Mouse (Mus musculus) right cerebral cortex, postnatal 10 days (tissue): ENCODE results near the gene Atcay.

ENCODE experiments used
- DNase-seq, 2 experiments: peaks; one replicate each; pipeline ENCODE4 v3.0.0; 2021; ENCODE audit warnings: low spot score in 2 of 2

Atcay gene

DNA sequence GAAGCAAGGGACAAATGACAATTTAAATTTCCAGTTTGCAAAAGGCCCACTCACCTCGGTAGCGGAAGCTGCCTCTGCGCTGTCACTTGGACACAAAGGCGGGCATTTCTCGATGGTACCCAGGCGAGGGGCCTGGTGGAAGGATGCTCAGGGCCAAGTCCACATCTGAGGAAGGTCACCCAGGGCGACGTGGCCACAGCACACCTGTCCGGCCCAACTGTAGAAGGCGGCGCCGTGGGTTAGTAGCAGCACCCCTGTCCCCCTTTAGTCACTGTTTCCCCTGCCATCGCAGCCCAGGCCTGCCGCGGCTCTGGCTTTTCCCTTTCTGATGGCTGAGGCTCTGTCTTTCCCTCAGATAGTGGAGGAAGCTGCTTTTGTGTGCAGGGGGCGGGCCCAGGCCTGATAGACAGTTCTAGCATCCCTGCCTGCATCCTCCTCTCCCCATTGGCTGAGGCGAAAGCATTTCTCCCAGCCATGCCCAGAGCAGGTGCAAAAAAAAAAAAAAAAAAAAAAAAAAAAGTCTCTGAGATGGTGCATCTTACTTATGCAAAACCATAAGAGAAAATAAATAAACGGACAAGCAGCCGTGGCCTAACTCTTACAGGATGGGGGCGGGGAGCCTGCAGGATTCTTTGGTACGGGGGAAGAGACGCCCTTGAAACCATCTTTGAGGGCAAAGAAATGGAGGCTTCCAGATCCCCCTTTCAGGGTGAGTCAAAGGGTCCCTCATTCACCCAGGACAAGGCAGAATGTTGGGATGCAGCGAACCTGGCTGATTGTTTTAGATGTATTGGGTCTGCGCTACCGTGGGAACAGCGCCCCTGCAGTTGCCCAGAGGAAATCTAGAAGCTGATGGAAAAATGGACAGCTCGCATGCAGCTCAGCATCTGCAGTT, at the start of gene Atcay:
TSS of gene Atcay (minus strand) at position 396 of the 895 bp plus-strand sequence.
- peak; percentile 93 to 96 for DNase-seq

GRCm38 (mm10) chr10:81279496-81279895, 48.9 kb upstream of the Atcay start:
- DNase-seq, result no peak

DNA sequence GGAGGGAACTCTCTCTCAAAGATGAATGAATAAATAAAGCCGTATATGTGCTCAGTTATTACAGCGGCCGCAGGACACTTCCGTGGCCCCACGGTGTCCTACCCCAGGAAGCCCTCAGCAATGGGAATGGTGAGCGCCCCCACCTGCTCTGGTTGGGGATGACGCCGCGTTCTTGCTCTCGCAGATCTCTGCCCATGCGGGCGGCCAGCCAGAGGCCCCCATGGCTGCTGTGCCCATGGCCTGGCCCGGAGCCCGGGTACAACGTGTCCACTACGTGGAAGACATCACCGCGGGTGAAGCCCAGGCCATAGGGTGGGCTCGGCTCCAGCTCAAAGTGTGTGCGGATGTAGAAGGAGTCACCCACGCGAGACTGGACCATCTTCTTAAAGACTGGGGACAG, 47.0 kb upstream of the Atcay start:
- DNase-seq, result no peak

DNA sequence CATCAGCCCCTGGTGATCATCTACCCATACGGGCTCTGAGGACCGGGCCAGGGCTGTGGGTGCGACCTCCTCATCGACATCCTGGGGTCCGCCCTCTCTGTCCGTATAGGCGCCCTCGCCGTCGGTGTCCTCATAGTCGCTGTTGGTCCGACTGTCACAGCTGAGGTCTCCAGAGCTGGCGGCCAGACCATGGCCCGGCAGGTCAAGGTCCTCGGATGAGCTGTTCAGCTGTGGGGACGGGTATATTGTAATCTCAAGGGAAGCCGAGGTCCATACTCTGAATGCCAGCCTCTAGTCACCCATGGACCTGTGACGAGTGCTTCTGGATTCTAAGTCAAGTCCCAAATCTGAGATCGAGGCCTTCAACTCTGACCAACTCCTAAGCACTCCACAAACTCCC, 43.2 kb upstream of the Atcay start:
- DNase-seq, result no peak

DNA sequence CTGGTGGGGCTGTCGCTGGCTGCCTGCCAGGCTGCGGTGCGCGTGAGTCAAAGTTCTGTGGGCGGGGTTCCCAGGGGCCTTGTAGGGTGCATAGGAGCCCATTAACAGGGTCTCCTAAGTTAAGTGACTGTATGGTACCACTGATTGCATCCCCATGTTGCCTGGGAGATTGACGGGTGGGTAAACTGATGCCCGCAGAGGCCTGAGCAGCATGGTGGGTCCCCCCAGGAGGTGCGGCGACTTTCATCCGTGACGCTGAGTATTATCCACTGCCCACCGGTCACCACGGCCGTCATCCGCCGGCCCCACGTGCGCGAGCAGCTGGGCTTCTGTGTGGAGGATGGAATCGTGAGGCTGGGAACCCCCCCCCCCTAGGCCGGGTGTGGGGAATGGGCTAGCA, 41.7 kb upstream of the Atcay start:
- no peak for DNase-seq

DNA sequence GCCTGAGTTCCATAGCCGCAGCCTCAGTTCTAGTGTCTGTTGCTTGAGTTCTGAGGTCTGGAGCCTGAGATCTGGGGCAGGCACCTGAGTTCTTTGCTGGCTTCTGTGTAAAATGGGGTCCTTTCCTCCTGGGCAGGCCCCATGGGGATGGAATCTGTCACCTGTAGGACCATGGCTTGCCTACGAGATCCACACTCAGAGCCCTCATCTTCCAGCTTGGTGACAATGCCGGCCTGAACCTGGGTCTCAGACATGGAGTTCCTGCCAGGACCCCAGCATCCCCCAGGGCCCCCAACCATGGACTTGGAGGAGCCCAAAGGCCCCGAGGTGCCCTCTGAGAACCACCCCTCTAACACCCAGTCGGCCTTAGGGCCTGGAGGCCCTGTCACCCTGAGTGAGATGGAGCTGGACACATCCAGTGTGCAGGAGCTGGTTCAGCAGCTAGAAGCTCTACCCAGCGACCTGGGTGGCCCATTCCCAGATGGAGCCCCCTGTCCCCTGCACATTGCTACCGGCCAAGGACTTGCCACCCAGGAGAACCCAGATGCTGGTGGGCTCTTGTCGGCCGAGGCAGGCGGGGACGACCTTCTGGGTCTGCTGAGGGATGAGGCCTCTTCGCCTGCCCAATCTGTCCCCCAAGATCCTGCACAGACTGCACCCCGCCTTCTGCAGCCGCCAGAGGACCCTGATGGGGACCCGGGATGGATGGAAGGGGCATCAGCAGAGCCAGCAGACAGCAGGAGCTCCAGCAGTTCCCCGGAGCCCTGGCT, 38.2 kb upstream of the Atcay start:
- DNase-seq, result no peak

DNA sequence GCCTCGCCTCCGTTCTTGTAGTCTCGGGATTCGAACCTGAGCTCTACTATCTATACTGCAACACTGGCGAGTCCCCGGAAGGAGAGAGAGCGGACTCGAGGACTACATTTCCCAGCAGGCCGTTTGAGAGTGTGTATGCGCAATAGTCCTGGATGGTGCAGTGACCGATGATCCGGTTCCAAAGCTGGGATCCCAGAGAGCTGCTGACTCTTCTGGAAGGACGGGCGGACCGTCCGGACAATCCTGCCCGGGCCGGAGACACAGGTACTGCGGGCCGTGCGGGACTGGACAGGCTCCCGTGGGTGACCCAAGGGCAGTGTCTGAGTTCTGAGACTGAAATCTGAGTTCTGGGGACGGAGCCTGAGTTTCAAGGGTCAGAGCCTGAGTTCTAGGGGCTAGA, 37.4 kb upstream of the Atcay start:
- peak; percentile 88 to 93 for DNase-seq

DNA sequence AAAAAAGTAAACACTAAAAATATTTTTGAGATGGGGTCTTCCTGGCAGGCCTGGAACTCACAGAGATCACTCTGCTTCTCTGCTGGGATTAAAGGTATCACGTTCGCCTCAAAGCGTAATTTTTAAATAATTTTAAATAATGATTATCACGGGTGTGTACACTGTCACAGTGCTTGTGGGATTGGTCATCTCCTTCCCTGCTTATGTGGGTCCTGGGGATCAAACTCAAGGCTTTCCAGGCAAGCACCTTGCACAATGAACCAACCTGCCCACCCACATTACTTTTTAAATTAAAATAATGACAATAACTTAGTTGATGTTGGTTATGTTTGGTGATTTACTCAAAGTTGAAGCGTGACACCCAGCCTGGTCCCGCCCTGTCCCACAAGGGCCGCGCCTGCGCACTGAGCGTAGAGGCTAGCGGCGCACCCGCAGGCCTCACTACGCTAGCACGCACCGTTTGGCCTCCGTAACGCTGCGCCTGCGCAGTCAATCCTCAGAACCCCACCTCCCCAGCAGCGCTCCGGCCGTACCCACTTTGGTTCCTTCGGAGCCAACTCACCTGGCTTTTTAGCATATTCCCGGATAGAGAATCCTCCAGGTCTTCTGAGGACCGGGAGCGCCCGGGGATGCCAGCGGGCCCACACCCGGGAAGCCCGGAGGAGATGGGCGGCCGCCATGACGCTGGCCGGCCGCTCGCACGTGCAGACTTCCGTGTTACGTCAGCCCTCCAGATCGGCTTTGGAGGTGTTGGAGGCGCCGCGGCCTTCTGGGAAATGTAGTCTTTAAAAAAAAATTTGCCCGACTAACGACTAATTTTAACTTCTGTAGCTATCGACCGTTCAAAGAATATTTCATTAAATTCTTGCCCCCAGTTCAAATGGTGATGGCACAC, 35.8 kb upstream of the Atcay start, which contains the start of the genes Mrpl54 and Apba3:
TSS of gene Mrpl54 (minus strand) at position 724 of the 895 bp plus-strand sequence.
TSS of gene Apba3 (plus strand) at position 750 of the 895 bp plus-strand sequence.
- peak; percentile 96 to 97 for DNase-seq

GRCm38 (mm10) chr10:81265540-81265939, 34.9 kb upstream of the Atcay start:
- peak in 1 of 2 experiments; percentile 56 for DNase-seq

DNA sequence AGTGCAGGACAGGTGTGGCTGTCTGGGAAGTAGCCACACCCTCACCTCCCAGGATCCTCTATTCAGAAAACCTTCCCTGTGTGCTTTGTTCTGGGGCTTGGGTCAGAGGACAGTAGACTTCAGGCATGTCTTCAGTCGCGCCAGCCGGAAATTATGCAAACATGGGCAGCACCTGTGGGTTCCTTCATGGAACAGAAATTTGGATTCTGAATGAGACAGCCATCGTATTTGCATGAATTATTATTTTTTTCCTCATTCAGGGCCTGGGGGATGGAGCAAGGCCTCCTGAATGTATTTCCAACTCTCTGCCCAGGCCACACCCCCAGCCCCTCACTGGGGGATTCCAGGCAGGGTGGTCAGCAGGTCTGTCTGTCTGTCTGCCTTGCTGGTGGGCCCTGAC, 30.4 kb upstream of the Atcay start:
- no peak for DNase-seq

DNA sequence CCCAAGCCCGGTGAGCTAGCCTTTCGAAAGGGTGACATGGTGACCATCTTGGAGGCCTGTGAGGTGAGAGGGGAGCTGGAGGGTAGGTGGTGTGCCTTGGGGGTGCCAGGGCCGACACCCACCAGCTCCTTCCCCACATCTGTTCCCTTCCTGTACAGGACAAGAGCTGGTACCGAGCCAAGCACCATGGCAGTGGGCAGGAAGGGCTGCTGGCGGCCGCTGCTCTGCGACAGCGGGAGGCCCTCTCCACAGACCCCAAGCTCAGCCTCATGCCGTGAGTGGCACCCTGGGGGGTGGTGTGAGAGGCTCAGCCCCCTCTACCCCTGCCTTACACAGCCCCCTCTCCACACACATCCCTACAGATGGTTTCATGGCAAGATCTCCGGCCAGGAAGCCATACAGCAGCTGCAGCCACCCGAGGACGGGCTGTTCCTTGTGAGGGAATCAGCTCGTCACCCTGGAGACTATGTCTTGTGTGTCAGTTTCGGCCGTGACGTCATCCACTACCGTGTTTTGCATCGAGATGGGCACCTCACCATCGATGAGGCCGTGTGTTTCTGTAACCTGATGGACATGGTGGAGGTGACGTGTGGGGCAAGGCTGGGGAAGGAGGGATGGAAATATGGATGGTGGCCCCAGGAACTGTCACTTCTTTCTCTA, 28.7 kb upstream of the Atcay start:
- DNase-seq, result peak in 1 of 2 experiments; percentile 70

DNA sequence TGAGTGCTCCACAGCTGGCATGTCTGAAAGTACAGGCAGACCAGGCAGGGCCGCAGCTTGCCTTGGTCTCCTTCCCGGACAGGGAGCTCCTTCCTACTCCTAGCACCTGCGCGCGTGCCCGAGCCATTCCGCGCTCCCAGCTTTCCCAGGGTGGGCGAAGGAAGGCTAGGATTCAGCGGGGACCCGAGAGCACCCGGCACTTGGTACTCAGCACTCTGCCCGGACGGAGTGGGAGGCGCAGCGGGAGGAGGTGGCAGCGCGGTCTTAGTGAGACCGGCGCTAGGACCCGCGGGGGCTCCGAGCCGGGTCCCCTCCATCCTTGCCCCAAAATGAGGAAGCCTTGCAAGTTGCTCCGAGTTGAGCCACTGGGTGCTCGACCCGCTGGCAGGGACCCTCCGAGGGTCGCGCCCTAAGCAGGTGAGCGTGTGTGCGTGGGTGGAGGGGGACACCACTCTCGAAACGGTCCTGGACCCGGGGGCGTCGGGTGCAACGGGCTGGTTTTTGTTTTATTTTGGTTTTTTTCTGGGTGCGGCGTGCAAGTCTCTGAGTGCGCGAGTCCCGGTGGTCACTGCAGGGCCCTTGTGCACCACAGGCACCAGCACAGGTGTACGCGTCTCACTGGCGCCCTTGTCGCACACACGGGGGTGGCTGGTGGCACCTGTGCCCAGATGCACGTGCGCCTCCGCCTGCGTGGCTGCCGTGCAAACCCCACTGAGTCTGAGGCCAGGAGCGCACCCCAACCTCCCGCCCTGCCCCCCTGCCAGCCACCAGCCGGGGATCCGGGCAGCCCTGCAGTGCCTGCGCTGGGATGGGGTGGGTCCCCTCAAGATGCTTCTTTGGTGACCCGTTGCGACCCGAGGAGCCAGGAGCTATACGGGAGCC, 26.8 kb upstream of the Atcay start:
- DNase-seq, result peak; percentile 75

GRCm38 (mm10) chr10:81254886-81255285, 24.3 kb upstream of the Atcay start:
- DNase-seq, result no peak

- DNase-seq, result peak; percentile 91 to 94
Observed at GRCm38 (mm10) chr10:81252424-81253419, 22.1 kb upstream of the Atcay start, which contains the start of gene Matk. TSS of gene Matk (plus strand) at chr10:81252935.

- no peak for DNase-seq
Observed at GRCm38 (mm10) chr10:81249442-81249841, 18.8 kb upstream of the Atcay start.

GRCm38 (mm10) chr10:81247804-81248203, 17.2 kb upstream of the Atcay start:
- DNase-seq, result no peak

DNA sequence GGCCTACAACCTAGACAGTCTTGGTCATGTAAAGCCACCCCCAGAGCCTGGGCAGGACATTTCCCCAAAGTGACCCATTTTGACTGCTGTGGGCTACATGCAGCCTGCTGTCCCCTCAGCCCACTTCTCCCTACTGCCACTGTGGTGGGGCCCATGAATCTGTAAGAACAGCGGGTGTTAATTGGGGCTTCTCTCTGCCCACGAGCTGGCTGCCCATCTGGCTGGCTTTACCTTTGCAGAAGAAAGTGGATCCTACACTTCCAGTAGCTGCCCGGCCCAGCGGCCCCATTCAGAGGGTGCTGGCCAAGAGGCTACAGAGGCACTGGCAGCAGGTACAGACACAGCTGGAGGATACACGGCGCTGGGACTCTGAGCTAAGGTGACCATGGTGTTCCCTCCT, 14.5 kb upstream of the Atcay start:
- no peak for DNase-seq

GRCm38 (mm10) chr10:81244595-81244994, 14.0 kb upstream of the Atcay start:
- peak in 1 of 2 experiments; percentile 83 for DNase-seq

DNA sequence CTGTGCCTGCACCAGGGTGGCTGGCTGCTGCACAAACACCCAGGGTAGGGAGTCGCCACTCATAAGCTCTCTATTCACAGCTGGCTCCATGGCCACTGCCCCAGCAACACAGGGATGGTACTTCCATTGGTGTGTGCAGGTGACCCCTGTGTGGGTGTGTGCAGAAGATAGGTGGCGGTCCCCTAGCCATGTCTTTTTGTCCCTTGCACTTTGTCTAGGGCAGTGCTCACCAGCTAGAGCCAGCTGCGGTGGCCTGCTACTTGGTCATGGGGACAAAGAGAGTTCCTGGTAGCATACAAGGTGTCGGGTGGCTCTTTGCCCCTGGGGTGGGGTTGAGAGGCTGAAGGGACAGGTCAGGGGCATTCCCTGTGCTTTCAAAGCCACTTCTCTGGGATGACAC, 13.5 kb upstream of the Atcay start:
- DNase-seq, result no peak
